In the genomic region with DNA sequence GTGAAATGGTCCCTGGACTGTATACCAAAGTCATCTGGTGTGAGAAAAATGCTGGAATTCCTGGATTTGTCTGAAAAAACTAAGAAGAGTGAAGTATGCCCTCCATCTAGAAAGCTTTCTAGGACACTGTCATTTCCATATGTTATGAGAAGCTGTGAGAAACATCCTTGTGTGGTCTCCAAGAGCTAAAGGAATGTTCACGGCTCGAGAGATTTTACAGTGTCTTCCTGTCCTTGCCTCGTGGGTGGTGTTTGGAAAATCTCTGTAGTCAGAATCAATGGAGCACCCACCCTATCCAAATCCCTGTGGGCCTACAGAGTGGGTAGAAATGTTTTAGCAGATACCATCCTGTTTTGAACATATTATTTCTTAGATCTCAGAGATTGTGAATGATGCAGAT, we compare ENCODE assay signal across 21 mouse cellular contexts.
"Had no signal": no experiment of that assay in that cellular context is flagged by ENCODE, and none has a peak within 500 bp of the region (broad histone marks: within the 10 kb centered on the region; RNA-seq: fewer than 3 reads in every experiment).

No protein-coding gene starts in this region.

- H3K4me2 ChIP-seq: limb, embryonic 12.5 days; limb, embryonic 15.5 days; liver, embryonic 11.5 days; lung, embryonic 15.5 days; midbrain, embryonic 11.5 days had no signal

- H3K9me3 ChIP-seq: limb, embryonic 12.5 days; limb, embryonic 15.5 days; lung, embryonic 15.5 days had no signal

- H3K4me3 ChIP-seq: layer of hippocampus, adult 2 months; left cerebral cortex, adult 2 months; limb, embryonic 12.5 days; limb, embryonic 15.5 days; lung, embryonic 15.5 days had no signal

- H3K27ac ChIP-seq: layer of hippocampus, adult 2 months; left cerebral cortex, adult 2 months; limb, embryonic 12.5 days; limb, embryonic 15.5 days; liver, embryonic 14.5 days; lung, embryonic 15.5 days; stomach, postnatal 0 days had no signal

- DNase-seq: kidney, adult 18-20 months; kidney, adult 9 months; kidney, postnatal 14 days; layer of hippocampus, adult 9-11 months; left cerebral cortex, postnatal 4 days; liver, postnatal 0 days; lung, postnatal 10 days; lung, postnatal 4 days; midbrain, embryonic 14.5 days; right cerebral cortex, postnatal 4 days; thymus, postnatal 25 days had no signal

- ATAC-seq: intestine, embryonic 16.5 days; liver, postnatal 0 days had no signal

- H3K27me3 ChIP-seq: limb, embryonic 12.5 days; limb, embryonic 15.5 days; lung, embryonic 15.5 days had no signal

- H3K36me3 ChIP-seq: limb, embryonic 12.5 days; limb, embryonic 15.5 days; lung, embryonic 15.5 days had no signal

- H3K9ac ChIP-seq: limb, embryonic 12.5 days; limb, embryonic 15.5 days; liver, embryonic 14.5 days; liver, postnatal 0 days; lung, embryonic 15.5 days had no signal
